Mouse (Mus musculus): Measurements from ENCODE around the gene Gm10142.
"Not testable (repeated sequence)": the region's sequence is repeated elsewhere in the genome, so short reads cannot be mapped to it uniquely, and the experiment has no call there.

The Gm10142 gene

DNA sequence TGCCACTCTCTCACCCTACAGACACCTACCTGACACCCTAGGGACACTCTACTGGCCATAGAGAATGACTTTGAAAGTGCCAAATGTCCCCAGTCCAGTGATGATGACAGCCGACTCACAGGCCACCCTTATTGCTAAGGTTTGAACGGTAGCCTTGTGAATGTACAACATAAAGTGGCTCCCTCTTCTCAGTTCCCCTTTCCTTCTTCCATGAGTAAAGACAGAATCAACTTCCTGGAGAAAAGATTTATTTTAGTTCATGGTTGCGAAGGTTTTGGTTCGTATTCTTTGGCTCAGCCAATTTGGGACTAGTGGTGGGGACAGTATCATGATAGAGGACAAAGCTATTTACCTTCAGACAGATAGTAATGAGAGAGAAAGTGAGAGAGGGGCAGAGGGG is 23.3 kb downstream of the Gm10142 start:
- no peak for DNase-seq (ENCODE audit: low spot score in 2 of 2)

DNA sequence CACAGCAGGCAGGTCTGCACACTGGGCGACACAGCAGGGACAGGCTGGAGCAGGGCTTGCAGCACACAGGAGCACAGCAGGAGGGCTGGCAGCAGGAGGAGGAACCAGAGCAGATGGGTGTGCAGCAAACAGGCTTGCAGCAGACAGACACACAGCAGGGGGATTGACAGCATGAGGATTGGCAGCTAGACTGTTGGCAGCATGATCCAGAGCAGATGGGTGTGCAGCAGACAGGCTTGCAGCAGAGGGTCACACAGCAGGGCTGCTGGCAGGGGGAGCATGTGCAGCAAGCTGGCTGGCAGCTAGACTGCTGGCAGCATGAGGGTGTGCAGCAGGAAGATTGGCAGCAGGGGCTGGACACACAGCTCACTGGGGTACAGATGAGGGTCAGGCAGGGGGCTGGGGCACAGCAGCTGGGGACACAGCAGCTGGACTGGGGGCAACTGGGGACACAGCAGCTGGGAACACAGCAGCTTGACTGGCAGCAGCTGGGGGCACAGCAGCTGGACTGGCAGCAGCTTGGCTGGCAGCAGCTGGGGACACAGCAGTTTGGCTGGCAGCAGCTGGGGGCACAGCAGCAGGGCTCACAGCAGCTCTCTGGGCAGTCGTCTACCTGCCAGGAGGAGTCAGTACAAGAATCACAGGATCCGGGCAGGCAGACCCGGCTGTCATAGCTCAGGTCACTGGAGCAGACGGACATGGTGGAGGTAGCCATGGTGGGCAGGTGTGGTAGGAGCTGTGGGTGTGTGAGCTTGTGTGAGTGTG is 26.5 kb downstream of the Gm10142 start, which contains the start of gene Gm18596:
Gene Gm18596 (minus strand): TSS at position 715 of the 765 bp plus-strand sequence.
- DNase-seq (ENCODE audit: low spot score in 2 of 2) = not testable (repeated sequence)

DNA sequence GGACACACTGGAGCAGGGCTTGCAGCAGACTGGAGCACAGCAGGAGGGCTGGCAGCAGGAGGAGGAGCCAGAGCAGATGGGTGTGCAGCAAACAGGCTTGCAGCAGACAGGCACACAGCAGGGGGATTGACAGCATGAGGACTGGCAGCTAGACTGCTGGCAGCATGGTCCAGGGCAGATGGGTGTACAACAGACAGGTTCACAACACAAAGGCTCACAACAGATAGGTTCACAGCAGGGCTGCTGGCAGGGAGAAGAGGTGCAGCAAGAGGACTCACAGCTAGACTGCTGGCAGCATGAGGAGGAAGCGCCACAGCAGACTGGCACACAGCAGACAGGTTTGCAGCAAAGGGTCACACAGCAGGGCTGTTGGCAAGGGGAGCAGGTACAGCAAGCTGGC is 35.1 kb downstream of the Gm10142 start:
- not testable (repeated sequence) for DNase-seq (ENCODE audit: low spot score in 2 of 2)

DNA sequence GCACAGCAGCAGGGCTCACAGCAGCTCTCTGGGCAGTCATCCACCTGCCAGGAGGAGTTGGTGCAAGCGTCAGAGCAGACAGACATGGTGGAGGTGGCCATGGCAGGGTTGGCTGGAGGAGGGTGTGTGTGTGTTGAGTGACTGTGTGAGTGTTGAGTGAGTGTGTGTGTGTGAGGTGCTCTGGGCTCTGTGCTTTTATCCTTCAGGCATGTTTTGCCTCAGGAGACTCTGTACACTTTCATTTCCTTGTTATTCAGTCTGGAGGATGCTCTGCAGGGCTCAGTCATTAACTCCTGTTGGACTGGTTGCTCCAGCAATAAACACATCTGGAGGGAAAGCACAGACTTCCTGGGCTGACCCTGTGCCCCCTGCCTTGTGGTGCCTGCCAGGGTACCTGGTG is 35.6 kb downstream of the Gm10142 start, which contains the start of gene Gm9736:
Gene Gm9736 (minus strand): TSS at position 101 of the 400 bp plus-strand sequence.
- not testable (repeated sequence) for DNase-seq (ENCODE audit: low spot score in 2 of 2)

DNA sequence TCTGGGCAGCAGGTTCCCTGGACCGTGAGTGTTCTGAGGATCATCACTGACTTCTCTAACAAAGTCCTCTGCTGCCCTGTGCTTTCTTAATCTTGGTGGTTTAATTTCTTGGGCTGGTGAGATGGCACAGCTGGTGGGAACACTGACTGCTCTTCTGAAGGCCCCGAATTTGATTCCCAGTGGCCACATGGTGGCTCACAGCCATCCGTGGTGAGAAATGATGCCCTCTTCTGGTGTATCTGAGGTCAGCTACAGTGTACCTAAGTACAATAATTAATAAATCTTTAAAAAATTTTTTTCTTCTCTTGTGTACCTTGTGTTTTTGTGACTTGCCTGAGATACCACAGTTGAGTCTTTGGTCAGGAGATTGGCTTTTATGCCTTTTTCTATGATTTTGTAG is 36.7 kb downstream of the Gm10142 start:
- DNase-seq (ENCODE audit: low spot score in 2 of 2) = not testable (repeated sequence)

DNA sequence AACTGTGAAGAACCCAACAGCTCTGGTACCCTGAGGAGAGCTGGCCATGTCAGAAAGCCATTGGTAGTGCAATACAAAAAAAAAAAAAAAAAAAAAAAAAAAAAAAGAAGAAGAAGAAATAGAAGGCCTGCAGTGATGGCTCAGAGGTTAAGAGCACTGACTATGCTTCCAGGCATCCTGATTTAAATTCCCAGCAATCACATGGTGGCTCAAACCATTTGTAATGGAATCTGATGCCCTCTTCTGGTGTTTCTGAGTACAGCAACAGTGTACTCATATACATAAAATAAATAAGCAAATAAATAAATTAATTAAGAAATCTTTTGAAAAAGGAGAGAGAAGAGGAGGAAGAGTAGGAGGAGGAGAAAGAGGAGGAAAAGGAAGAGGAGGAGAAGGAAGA is 37.8 kb downstream of the Gm10142 start:
- no peak for DNase-seq (ENCODE audit: low spot score in 2 of 2)

DNA sequence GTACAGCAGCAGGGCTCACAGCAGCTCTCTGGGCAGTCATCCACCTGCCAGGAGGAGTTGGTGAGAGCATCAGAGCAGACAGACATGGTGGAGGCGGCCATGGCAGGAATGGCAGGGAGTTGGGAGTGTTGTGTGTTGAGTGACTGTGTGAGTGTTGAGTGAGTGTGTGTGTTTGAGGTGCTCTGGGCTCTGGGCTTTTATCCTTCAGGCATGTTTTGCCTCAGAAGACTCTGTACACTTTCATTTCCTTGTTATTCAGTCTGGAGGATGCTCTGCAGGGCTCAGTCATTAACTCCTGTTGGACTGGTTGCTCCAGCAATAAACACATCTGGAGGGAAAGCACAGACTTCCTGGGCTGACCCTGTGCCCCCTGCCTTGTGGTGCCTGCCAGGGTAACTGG is 44.0 kb downstream of the Gm10142 start, which contains the start of gene Gm3233:
Gene Gm3233 (minus strand): TSS at position 101 of the 400 bp plus-strand sequence.
- not testable (repeated sequence) for DNase-seq (ENCODE audit: low spot score in 2 of 2)

Data from thymus, postnatal 10 days (tissue).